15 mouse cellular contexts compared by ENCODE assay signal in the genomic region with DNA sequence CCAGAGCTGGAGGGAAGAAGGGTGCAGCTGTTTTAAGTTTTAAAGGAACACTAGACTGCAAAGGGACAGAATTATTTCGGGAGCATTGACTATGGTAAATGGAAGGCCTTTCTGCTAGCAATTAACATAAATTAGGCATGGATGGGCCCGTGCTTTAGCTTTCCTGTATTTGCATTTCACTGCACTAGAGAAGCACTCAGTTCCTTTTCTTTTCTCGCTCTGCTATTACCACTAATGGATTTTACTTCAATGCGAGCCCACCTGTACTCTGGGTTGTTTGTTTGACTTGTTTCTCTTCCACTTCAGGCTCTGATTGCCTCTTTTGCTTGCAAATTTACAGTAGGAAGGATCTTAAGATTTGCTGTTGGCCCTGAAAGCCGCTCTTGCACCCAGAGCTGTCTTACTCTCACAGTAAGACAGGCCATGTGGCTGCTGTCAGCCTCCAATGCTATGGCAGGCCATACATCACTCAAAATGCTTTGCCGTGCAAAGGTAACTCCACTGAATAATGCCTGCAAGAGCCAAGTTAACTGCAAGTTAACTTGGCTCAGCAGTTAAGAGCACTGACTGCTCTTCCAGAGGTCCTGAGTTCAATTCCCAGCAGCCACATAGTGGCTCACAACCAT. TPM values are rescaled to one million over a fixed set of nuclear protein-coding genes. Genes with fewer than 3 reads are reported as not detected.
DNase-seq lines count a peak whose midpoint lies in the region; ATAC-seq and TF ChIP-seq lines count a peak whose summit lies in the region.
"Had no signal": no experiment of that assay in that cellular context is flagged by ENCODE, and none has a peak within 500 bp of the region (broad histone marks: within the 10 kb centered on the region; RNA-seq: fewer than 3 reads in every experiment).

No protein-coding gene starts in this region.

- no peak for TF ChIP-seq POLR2A in brain, embryonic 14.5 days (IDR thresholded peaks at IDR 0.05; ENCODE audit: borderline replicate concordance, extremely low read depth, insufficient read depth, insufficient read length, poor library complexity, severe bottlenecking)
- no peak for TF ChIP-seq POLR2A in lung, adult 2 months (IDR thresholded peaks at IDR 0.05; ENCODE audit: borderline replicate concordance, extremely low read depth, low read depth, low read length)

- no peaks in the 10 kb centered on the region for H3K27me3 ChIP-seq in midbrain, embryonic 14.5 days (ENCODE audit: control insufficient read depth, insufficient read depth, low read length)
- H3K27me3 ChIP-seq in midbrain, embryonic 15.5 days (replicated peaks) = no peaks in the 10 kb centered on the region
- no peaks in the 10 kb centered on the region for H3K27me3 ChIP-seq in hindbrain, embryonic 11.5 days (ENCODE audit: control insufficient read depth, insufficient read depth, low read length)
- no peaks in the 10 kb centered on the region for H3K27me3 ChIP-seq in splenic B cell, adult 2 months (ENCODE audit: control insufficient read depth, insufficient read depth, low read length, poor library complexity, severe bottlenecking)
- H3K27me3 ChIP-seq: limb, embryonic 13.5 days had no signal

- H3K4me1 ChIP-seq in midbrain, embryonic 14.5 days (ENCODE audit: control insufficient read depth, insufficient read depth, low read length) = 0 out of 2 replicates have a peak, but pooled peaks cover 7% of the 10 kb centered on the region
- H3K4me1 ChIP-seq in midbrain, embryonic 15.5 days = peaks cover 20% of the 10 kb centered on the region
- H3K4me1 ChIP-seq in hindbrain, embryonic 11.5 days (replicated peaks; ENCODE audit: control insufficient read depth, insufficient read depth, low read length) = 0 out of 2 replicates have a peak, but pooled peaks cover 3% of the 10 kb centered on the region
- H3K4me1 ChIP-seq in lung, adult 2 months (ENCODE audit: control insufficient read depth, insufficient read depth, low read length) = peaks cover 49% of the 10 kb centered on the region

- H3K9me3 ChIP-seq in midbrain, embryonic 14.5 days (ENCODE audit: control insufficient read depth, low read length) = no peaks in the 10 kb centered on the region
- no peaks in the 10 kb centered on the region for H3K9me3 ChIP-seq in midbrain, embryonic 15.5 days
- H3K9me3 ChIP-seq in hindbrain, embryonic 11.5 days (ENCODE audit: control insufficient read depth, low read length) = no peaks in the 10 kb centered on the region
- H3K9me3 ChIP-seq: limb, embryonic 13.5 days had no signal

- DNase-seq in midbrain, embryonic 14.5 days = peak; percentile 23
- peak; percentile 79 for DNase-seq in brain, embryonic 14.5 days (ENCODE audit: low read depth)
- no peak for DNase-seq in hindbrain, embryonic 11.5 days (ENCODE audit: low spot score)
- peak; percentile 47 for DNase-seq in splenic B cell, adult 2 months (ENCODE audit: low read depth, low spot score)
- no peak for DNase-seq in lung, adult 2 months
- DNase-seq in testis, postnatal 14 days (ENCODE audit: low spot score) = no peak
- DNase-seq: cerebellum, adult 8-10 months; heart, adult 18-20 months; heart, postnatal 10 days; kidney, postnatal 10 days; lung, adult 18-20 months had no signal

- no peak overlapping the region for H3K27ac ChIP-seq in midbrain, embryonic 14.5 days (replicated peaks; ENCODE audit: low read depth, low read length)
- H3K27ac ChIP-seq in midbrain, embryonic 15.5 days = no peak overlapping the region
- no peak overlapping the region for H3K27ac ChIP-seq in hindbrain, embryonic 11.5 days (ENCODE audit: low read depth, low read length)
- H3K27ac ChIP-seq: limb, embryonic 13.5 days had no signal

- no peak for TF ChIP-seq CTCF in brain, embryonic 14.5 days (IDR thresholded peaks at IDR 0.05; ENCODE audit: borderline replicate concordance, extremely low read depth, insufficient read depth, insufficient read length)
- no peak for TF ChIP-seq CTCF in lung, adult 2 months (IDR thresholded peaks at IDR 0.05; ENCODE audit: insufficient read depth, low read length)

- H3K4me3 ChIP-seq in midbrain, embryonic 14.5 days (replicated peaks; ENCODE audit: low read depth, low read length) = no peak overlapping the region
- no peak overlapping the region for H3K4me3 ChIP-seq in midbrain, embryonic 15.5 days
- H3K4me3 ChIP-seq in hindbrain, embryonic 11.5 days (ENCODE audit: low read depth, low read length) = no peak overlapping the region
- no peak overlapping the region for H3K4me3 ChIP-seq in lung, adult 2 months (replicated peaks; ENCODE audit: extremely low read depth, low read depth, low read length)
- H3K4me3 ChIP-seq: limb, embryonic 13.5 days had no signal

- H3K4me2 ChIP-seq in midbrain, embryonic 14.5 days (ENCODE audit: low read length) = no peak overlapping the region
- H3K4me2 ChIP-seq in midbrain, embryonic 15.5 days = no peak overlapping the region
- H3K4me2 ChIP-seq in hindbrain, embryonic 11.5 days (replicated peaks; ENCODE audit: low read depth, low read length) = no peak overlapping the region
- H3K4me2 ChIP-seq: limb, embryonic 13.5 days had no signal

- ATAC-seq in midbrain, embryonic 14.5 days (ENCODE audit: low FRiP score, low TSS enrichment) = no peak
- ATAC-seq in midbrain, embryonic 15.5 days (replicated peaks) = no peak
- peak; percentile 63 for ATAC-seq in hindbrain, embryonic 11.5 days (ENCODE audit: low FRiP score)
- ATAC-seq: intestine, embryonic 16.5 days had no signal

- WGBS in midbrain, embryonic 14.5 days = 41% methylated on average over 6 of the region's 6 CpGs
- WGBS in midbrain, embryonic 15.5 days = 42% methylated on average over 6 of the region's 6 CpGs
- 33% methylated on average over 6 of the region's 6 CpGs for WGBS in hindbrain, embryonic 11.5 days
- WGBS in lung, adult 2 months = 80% methylated on average over 6 of the region's 6 CpGs

- no peak overlapping the region for H3K9ac ChIP-seq in midbrain, embryonic 14.5 days (replicated peaks; ENCODE audit: low read length)
- H3K9ac ChIP-seq in midbrain, embryonic 15.5 days = no peak overlapping the region
- H3K9ac ChIP-seq in hindbrain, embryonic 11.5 days (ENCODE audit: low read depth, low read length) = no peak overlapping the region
- H3K9ac ChIP-seq: limb, embryonic 13.5 days had no signal

- no peaks in the 10 kb centered on the region for H3K36me3 ChIP-seq in midbrain, embryonic 14.5 days (ENCODE audit: control insufficient read depth, insufficient read depth, low read length)
- no peaks in the 10 kb centered on the region for H3K36me3 ChIP-seq in midbrain, embryonic 15.5 days (replicated peaks)
- no peaks in the 10 kb centered on the region for H3K36me3 ChIP-seq in hindbrain, embryonic 11.5 days (ENCODE audit: control insufficient read depth, insufficient read depth, low read length)
- peaks cover 3% of the 10 kb centered on the region; the same call in 1 of the 2 replicates for H3K36me3 ChIP-seq in splenic B cell, adult 2 months (ENCODE audit: control insufficient read depth, insufficient read depth, low read length, poor library complexity, severe bottlenecking)

RNA-seq across cellular contexts. Expression of a gene that starts 13.1 kb away (rescaled TPM):
- not detected in 2 replicates for polyA plus RNA-seq in midbrain, embryonic 14.5 days (2014; fragmentation: Nextera tagmentation; extraction: Ambion mirVana)
- polyA plus RNA-seq in midbrain, embryonic 15.5 days (2015; fragmentation: Nextera tagmentation; extraction: Ambion mirVana) = not detected in 2 replicates
- polyA plus RNA-seq in brain, embryonic 14.5 days (2012; rRNA removed) = not detected in 2 replicates
- not detected in 2 replicates for polyA plus RNA-seq in hindbrain, embryonic 11.5 days (2014; fragmentation: Nextera tagmentation; extraction: Ambion mirVana)
- 2.2 TPM in 1 of 2 replicates, not detected in the other for polyA plus RNA-seq in lung, adult 2 months (2012; rRNA removed)
- polyA plus RNA-seq: intestine, embryonic 16.5 days; limb, embryonic 13.5 days; stomach, postnatal 0 days had no signal

RNA-seq across cellular contexts. Expression of a gene that starts 25.4 kb away (rescaled TPM):
- 5.4 and 7.1 TPM in 2 replicates for polyA plus RNA-seq in midbrain, embryonic 14.5 days (2014; fragmentation: Nextera tagmentation; extraction: Ambion mirVana)
- 7.6 TPM in 2 replicates for polyA plus RNA-seq in midbrain, embryonic 15.5 days (2015; fragmentation: Nextera tagmentation; extraction: Ambion mirVana)
- 9.9 and 14.0 TPM in 2 replicates for polyA plus RNA-seq in brain, embryonic 14.5 days (2012; rRNA removed)
- polyA plus RNA-seq in hindbrain, embryonic 11.5 days (2014; fragmentation: Nextera tagmentation; extraction: Ambion mirVana) = 12.2 and 13.2 TPM in 2 replicates
- 85.5 and 111 TPM in 2 replicates for polyA plus RNA-seq in lung, adult 2 months (2012; rRNA removed)

Comparison
In these comparisons a context has a peak if more than half of its experiments do, and no peak if none do; other contexts are left out.
1. DNase-seq: peak in midbrain, embryonic 14.5 days (single experiment), brain, embryonic 14.5 days (single experiment) and splenic B cell, adult 2 months (single experiment); none in hindbrain, embryonic 11.5 days (single experiment), lung, adult 2 months (single experiment) and testis, postnatal 14 days (single experiment).